9 mouse cellular contexts compared by ENCODE assay signal in the genomic region with DNA sequence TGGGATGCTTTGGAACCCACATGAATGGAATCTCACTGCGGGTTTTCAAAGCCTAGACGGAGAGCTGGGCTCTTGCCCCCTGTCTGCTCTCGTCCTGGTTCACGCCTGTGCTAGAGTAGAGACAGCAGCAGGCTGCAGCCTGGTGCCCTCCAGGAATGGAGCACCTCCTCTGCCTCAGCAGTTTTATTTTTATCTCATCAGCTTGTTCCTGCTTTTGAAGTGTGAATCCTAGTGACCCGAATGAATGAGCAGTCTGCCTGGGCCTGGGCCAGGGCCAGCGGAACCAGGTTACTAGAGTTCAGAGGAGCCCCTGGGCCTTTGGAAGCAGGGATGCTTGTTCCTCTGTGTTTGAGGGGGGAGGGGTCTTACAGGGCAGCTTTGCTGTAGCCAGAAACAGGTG. TPM values are rescaled to one million over a fixed set of nuclear protein-coding genes. Genes with fewer than 3 reads are reported as not detected.
A peak's percentile ranks its signal among the peaks of the same experiment; 100 is the strongest.
DNase-seq lines count a peak whose midpoint lies in the region; ATAC-seq and TF ChIP-seq lines count a peak whose summit lies in the region.
"Had no signal": no experiment of that assay in that cellular context is flagged by ENCODE, and none has a peak within 500 bp of the region (broad histone marks: within the 10 kb centered on the region; RNA-seq: fewer than 3 reads in every experiment).

No protein-coding gene starts in this region.

- ATAC-seq in heart, postnatal 0 days (ENCODE audit: insufficient read depth, low read depth): peak; percentile 73

- TF ChIP-seq EP300 in heart, postnatal 0 days (IDR thresholded peaks at IDR 0.05; ENCODE audit: low read depth): no peak

- H3K4me2 ChIP-seq in heart, postnatal 0 days (ENCODE audit: low read depth, low read length): 0 out of 2 replicates have a peak overlapping the region, but pooled peaks have one; percentile 5

- no peaks in the 10 kb centered on the region for H3K9me3 ChIP-seq in heart, postnatal 0 days (replicated peaks; ENCODE audit: control insufficient read depth, low read length)

- no peak overlapping the region for H3K4me3 ChIP-seq in layer of hippocampus, adult 2 months
- H3K4me3 ChIP-seq in heart, postnatal 0 days (ENCODE audit: low read depth, low read length): no peak overlapping the region
- H3K4me3 ChIP-seq: left cerebral cortex, adult 2 months had no signal

- peaks cover 61% of the 10 kb centered on the region for H3K4me1 ChIP-seq in heart, postnatal 0 days (ENCODE audit: control insufficient read depth, insufficient read depth)

- H3K27ac ChIP-seq in layer of hippocampus, adult 2 months: peak overlapping the region; percentile 5; the same call in 1 of the 2 replicates
- H3K27ac ChIP-seq in heart, postnatal 0 days (ENCODE audit: low read depth): peak overlapping the region; percentile 35
- H3K27ac ChIP-seq: left cerebral cortex, adult 2 months had no signal

- DNase-seq in layer of hippocampus, adult 2 months (ENCODE audit: low spot score in 2 of 2): no peak
- no peak for DNase-seq in layer of hippocampus, postnatal 14 days (ENCODE audit: low spot score in 2 of 2)
- peak; percentile 44 to 55 for DNase-seq in cerebellum, adult 18-20 months
- peak; percentile 63 to 69 for DNase-seq in cerebellum, postnatal 14 days
- DNase-seq in heart, postnatal 0 days (ENCODE audit: low spot score): peak; percentile 66
- no peak for DNase-seq in B cell, adult 2 months
- no peak for DNase-seq in urinary bladder, adult 2 months (ENCODE audit: low spot score)
- DNase-seq: thymus, postnatal 36 days had no signal

- WGBS in heart, postnatal 0 days: 20% methylated on average over 6 of the region's 6 CpGs

- H3K36me3 ChIP-seq in heart, postnatal 0 days (replicated peaks; ENCODE audit: control insufficient read depth, insufficient read depth, low read length): no peaks in the 10 kb centered on the region

- H3K27me3 ChIP-seq in heart, postnatal 0 days (ENCODE audit: control insufficient read depth, insufficient read depth, low read length): no peaks in the 10 kb centered on the region

- no peak overlapping the region for H3K9ac ChIP-seq in heart, postnatal 0 days (replicated peaks; ENCODE audit: low read depth, low read length)

- TF ChIP-seq CTCF in layer of hippocampus, adult 2 months (conservative IDR thresholded peaks at IDR 0.05): no peak
- no peak; the same call in 1 of the 2 replicates for TF ChIP-seq CTCF in heart, postnatal 0 days (IDR thresholded peaks at IDR 0.05; ENCODE audit: low read depth)

RNA-seq across cellular contexts. Expression of a gene that starts 37.8 kb away (rescaled TPM):
- total RNA-seq in layer of hippocampus, adult 2 months (2021): 10 to 100 TPM; 18.0 to 19.4 TPM
- total RNA-seq in layer of hippocampus, postnatal 14 days (2021): 10 to 100 TPM; 12.5 to 14.4 TPM
- 14.7 and 19.9 TPM in 2 replicates for total RNA-seq in heart, postnatal 0 days (2014; rRNA removed; ENCODE audit: low replicate concordance)
- polyA plus RNA-seq in heart, postnatal 0 days (2015; fragmentation: Nextera tagmentation; extraction: Ambion mirVana): 20.2 and 21.4 TPM in 2 replicates
- 16.8 and 19.5 TPM in 2 replicates for polyA plus RNA-seq in urinary bladder, adult 2 months (2012; rRNA removed)

Comparison
In these comparisons a context has a peak if more than half of its experiments do, and no peak if none do; other contexts are left out.
1. DNase-seq: peak in cerebellum, adult 18-20 months (2 of 2), cerebellum, postnatal 14 days (2 of 2) and heart, postnatal 0 days (single experiment); none in layer of hippocampus, adult 2 months (0 of 2), layer of hippocampus, postnatal 14 days (0 of 2), B cell, adult 2 months (0 of 2) and urinary bladder, adult 2 months (single experiment).